Mouse (Mus musculus): ENCODE measurements around the gene Plod3.

- TF ChIP-seq CHD2 (IDR thresholded peaks at IDR 0.05; ENCODE audit: low read length): no peak
- TF ChIP-seq KAT2A (conservative IDR thresholded peaks at IDR 0.05; ENCODE audit: low read depth, low read length): no peak
- no peak for TF ChIP-seq RAD21 (IDR thresholded peaks at IDR 0.05; ENCODE audit: low read depth, low read length)
These were observed 9.1 kb upstream of the Plod3 start for GRCm38 (mm10) chr5:136977769-136978168.
